Mouse (Mus musculus): ENCODE measurements around the gene Sh3d21.

The Sh3d21 gene

GRCm38 (mm10) chr4:126109613-126110373 is 53.5 kb downstream of the Sh3d21 start:
- peak; percentile 62 for DNase-seq (ENCODE audit: low read depth, low spot score)

DNA sequence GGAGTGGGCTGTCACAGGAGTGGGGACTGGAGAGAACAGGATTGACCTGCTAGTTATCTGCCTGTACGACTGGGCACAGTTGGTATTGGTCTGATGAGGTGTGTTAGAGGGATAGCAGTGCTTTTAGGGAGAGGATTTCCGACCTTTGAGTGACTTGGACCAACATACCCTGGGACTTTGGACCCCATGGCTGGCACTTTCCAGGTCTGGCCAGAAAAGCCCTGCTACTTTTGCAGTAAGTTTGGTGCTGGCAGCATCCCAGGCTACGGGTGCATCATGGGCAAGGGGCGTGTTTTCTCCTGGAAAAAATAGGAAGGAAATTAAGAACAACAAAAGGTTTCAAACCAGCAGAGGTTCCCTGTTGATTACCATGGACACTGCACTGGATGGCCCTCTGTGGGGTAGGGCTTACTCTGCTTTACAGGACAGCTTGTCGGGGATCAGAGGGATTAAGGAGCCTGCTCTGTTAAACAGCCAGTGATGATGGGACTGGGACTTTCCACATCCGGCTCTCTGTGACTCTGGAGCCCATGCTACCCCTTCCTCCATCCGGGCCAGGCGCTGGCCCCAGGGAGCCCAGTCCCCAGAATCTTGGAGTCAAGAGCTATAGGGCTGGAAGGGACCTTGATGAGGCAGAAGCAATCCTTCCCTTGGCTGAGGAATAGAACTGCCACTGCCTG is 55.1 kb downstream of the Sh3d21 start:
- no peak for DNase-seq (ENCODE audit: low read depth, low spot score)

DNA sequence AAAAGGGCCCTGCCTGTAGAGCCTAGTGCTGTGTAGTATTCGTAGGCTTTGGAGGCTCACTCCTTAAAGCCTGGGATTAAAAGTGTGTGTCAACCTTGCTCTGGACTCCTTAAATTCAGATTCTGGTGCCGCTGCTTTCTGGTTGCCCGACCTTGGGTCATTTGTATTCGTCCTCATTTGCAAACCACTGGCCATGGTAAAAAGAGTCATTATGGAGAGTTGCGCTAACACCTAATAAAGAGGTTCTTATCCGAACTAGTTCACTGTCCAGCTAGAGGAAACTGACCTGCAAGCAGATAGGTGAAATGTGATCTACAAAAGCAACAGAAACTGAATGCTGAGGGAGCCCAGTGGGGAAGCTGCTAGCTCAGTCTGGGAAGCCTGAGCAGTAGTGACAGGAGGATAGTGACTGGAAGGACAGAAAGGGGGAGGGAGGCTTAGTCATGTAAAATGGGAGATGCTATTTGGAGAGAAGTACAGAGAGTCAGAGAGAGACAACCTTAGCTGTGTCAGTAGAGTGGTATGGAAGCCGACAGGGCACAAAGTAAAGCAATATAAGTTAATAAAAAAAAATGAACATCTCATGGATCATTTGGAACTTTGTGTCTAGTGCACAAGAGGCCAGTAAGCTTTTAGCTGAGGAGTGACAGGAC is 58.0 kb downstream of the Sh3d21 start:
- DNase-seq (ENCODE audit: low read depth, low spot score): no peak

GRCm38 (mm10) chr4:126104261-126105075 is 58.8 kb downstream of the Sh3d21 start:
- DNase-seq (ENCODE audit: low read depth, low spot score): peak; percentile 32

DNA sequence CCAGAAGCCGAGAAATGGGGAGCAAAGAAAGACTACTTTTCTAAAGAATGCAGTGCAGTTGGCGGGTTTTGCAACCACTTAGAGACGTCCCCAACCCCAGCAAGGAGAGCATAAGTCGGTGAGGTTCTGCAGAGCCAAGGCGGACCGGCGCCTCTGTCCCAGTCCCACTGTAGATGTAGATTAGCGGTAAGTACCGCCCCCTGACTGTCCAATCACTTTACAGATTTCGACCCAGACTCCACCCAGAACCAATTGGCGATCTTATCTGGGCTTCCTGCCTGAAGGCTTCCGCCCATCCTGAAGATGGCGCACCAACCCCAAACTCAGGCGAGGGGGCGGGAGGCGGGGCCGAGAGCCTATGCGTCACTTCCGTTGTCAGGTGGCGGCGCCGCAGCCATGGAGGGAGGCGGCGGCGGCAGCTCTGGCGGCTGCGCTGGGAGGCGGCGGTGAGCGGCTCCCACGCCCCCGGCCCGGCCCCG is 59.7 kb downstream of the Sh3d21 start, which contains the start of gene Stk40:
TSS of gene Stk40 (plus strand) at position 368 of the 479 bp plus-strand sequence.
- peak; percentile 99 for DNase-seq (ENCODE audit: low read depth, low spot score)

- DNase-seq (ENCODE audit: low read depth, low spot score): peak; percentile 85
These were observed 60.2 kb downstream of the Sh3d21 start for GRCm38 (mm10) chr4:126103057-126103581.

DNA sequence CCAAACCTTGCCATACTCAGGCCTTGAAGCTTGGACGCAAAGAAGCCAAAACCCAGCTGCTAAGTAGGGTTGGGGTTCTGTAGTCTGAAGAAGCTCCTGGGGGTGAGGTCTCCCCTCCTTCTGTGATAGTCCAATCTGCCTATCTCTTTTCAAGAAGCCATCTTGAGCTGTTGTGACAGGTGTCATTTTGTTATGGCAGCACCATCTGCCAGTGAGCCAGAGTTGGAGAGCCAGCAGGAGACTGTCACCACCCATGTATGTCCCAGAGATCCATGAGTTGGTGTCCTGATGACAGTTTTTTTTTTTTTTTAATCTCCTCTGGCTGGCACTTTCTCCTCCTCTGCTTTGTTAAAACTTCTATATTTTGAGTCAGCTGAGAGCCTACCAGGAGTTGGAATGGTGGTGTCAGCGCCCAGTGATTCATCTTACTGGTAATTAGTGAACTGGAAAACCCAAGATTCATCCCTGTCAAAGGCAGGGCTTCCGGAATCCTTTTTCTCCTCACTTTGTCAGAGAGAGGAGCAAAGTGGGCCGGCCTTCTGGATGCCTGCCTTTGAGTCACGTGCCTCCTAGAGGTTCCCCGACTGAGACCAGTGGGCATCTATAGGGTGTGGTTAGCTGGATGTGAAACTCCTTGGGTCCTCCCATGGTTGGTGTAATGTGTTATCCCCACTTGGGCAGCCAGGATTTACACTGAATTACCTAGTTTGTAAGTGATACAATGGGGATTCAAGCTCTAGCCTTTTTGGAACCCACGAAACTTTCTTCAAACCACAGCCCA is 61.0 kb downstream of the Sh3d21 start:
- DNase-seq (ENCODE audit: low read depth, low spot score): no peak

GRCm38 (mm10) chr4:126100764-126101163 is 62.5 kb downstream of the Sh3d21 start:
- DNase-seq (ENCODE audit: low read depth, low spot score): no peak
